Mouse (Mus musculus): ENCODE results near the gene Cir1. TPM values are rescaled to one million over a fixed set of nuclear protein-coding genes. Genes with fewer than 3 reads are reported as not detected.

The Cir1 gene
- polyA plus RNA-seq, 1 experiment from 2014 or later, result 14.7 TPM

- no peak overlapping the region for H3K9ac ChIP-seq (ENCODE audit: low read depth, low read length)
- H3K36me3 ChIP-seq (ENCODE audit: control insufficient read depth, insufficient read depth, low read length), result no peaks in the 10 kb centered on the region
- 3% methylated on average over 14 of the region's 14 CpGs for WGBS
- H3K9me3 ChIP-seq (ENCODE audit: control insufficient read depth, low read length), result no peaks in the 10 kb centered on the region
- ATAC-seq, result no peak
- H3K4me1 ChIP-seq (ENCODE audit: control insufficient read depth, insufficient read depth, low read length), result peaks cover 27% of the 10 kb centered on the region
- no peak overlapping the region for H3K27ac ChIP-seq (ENCODE audit: low read length)
- peaks cover 79% of the 10 kb centered on the region for H3K27me3 ChIP-seq (replicated peaks; ENCODE audit: control insufficient read depth, insufficient read depth, low read length)
- H3K4me2 ChIP-seq (ENCODE audit: low read depth, low read length), result no peak overlapping the region
- H3K4me3 ChIP-seq (ENCODE audit: low read length), result no peak overlapping the region
Observed at GRCm38 (mm10) chr2:73270071-73270592, 42.4 kb downstream of the Cir1 start.

GRCm38 (mm10) chr2:73269666-73270065, 42.8 kb downstream of the Cir1 start:
- Histone ChIP-seq H3K4me1 (ENCODE audit: control insufficient read depth, insufficient read depth, low read length) (peaks cover 27% of the 10 kb centered on the region), H3K36me3 (ENCODE audit: control insufficient read depth, insufficient read depth, low read length) (no peaks in the 10 kb centered on the region), H3K4me2 (ENCODE audit: low read depth, low read length) (no peak overlapping the region), H3K27ac (ENCODE audit: low read length) (no peak overlapping the region), H3K9ac (ENCODE audit: low read depth, low read length) (no peak overlapping the region), H3K4me3 (ENCODE audit: low read length) (no peak overlapping the region), H3K27me3 (replicated peaks; ENCODE audit: control insufficient read depth, insufficient read depth, low read length) (peaks cover 81% of the 10 kb centered on the region), H3K9me3 (ENCODE audit: control insufficient read depth, low read length) (no peaks in the 10 kb centered on the region)
- WGBS, result 2% methylated on average over 16 of the region's 17 CpGs
- no peak for ATAC-seq

- Histone ChIP-seq H3K4me2 (ENCODE audit: low read depth, low read length) (no peak overlapping the region), H3K27ac (ENCODE audit: low read length) (no peak overlapping the region), H3K9ac (ENCODE audit: low read depth, low read length) (no peak overlapping the region), H3K9me3 (ENCODE audit: control insufficient read depth, low read length) (no peaks in the 10 kb centered on the region), H3K27me3 (replicated peaks; ENCODE audit: control insufficient read depth, insufficient read depth, low read length) (peaks cover 80% of the 10 kb centered on the region), H3K4me3 (ENCODE audit: low read length) (no peak overlapping the region), H3K36me3 (ENCODE audit: control insufficient read depth, insufficient read depth, low read length) (no peaks in the 10 kb centered on the region), H3K4me1 (ENCODE audit: control insufficient read depth, insufficient read depth, low read length) (peaks cover 25% of the 10 kb centered on the region)
- 10% methylated on average over 8 of the region's 8 CpGs for WGBS
- ATAC-seq, result no peak
Observed at GRCm38 (mm10) chr2:73268836-73269395, 43.6 kb downstream of the Cir1 start.

GRCm38 (mm10) chr2:73268281-73268680, 44.2 kb downstream of the Cir1 start:
- Histone ChIP-seq H3K9ac (ENCODE audit: low read depth, low read length) (no peak overlapping the region), H3K9me3 (ENCODE audit: control insufficient read depth, low read length) (no peaks in the 10 kb centered on the region), H3K27ac (ENCODE audit: low read length) (no peak overlapping the region), H3K4me1 (ENCODE audit: control insufficient read depth, insufficient read depth, low read length) (peaks cover 26% of the 10 kb centered on the region), H3K4me2 (ENCODE audit: low read depth, low read length) (no peak overlapping the region), H3K27me3 (replicated peaks; ENCODE audit: control insufficient read depth, insufficient read depth, low read length) (peaks cover 80% of the 10 kb centered on the region), H3K36me3 (ENCODE audit: control insufficient read depth, insufficient read depth, low read length) (no peaks in the 10 kb centered on the region), H3K4me3 (ENCODE audit: low read length) (no peak overlapping the region)
- no peak for ATAC-seq
- WGBS, result 3% methylated on average over 12 of the region's 12 CpGs

- ATAC-seq, result no peak
- no peak overlapping the region for H3K4me2 ChIP-seq (ENCODE audit: low read depth, low read length)
- peaks cover 81% of the 10 kb centered on the region for H3K27me3 ChIP-seq (replicated peaks; ENCODE audit: control insufficient read depth, insufficient read depth, low read length)
- H3K9me3 ChIP-seq (ENCODE audit: control insufficient read depth, low read length), result no peaks in the 10 kb centered on the region
- no peak overlapping the region for H3K4me3 ChIP-seq (ENCODE audit: low read length)
- peaks cover 23% of the 10 kb centered on the region for H3K4me1 ChIP-seq (ENCODE audit: control insufficient read depth, insufficient read depth, low read length)
- 4% methylated on average over 4 of the region's 4 CpGs for WGBS
- no peaks in the 10 kb centered on the region for H3K36me3 ChIP-seq (ENCODE audit: control insufficient read depth, insufficient read depth, low read length)
- no peak overlapping the region for H3K27ac ChIP-seq (ENCODE audit: low read length)
- H3K9ac ChIP-seq (ENCODE audit: low read depth, low read length), result no peak overlapping the region
Observed at GRCm38 (mm10) chr2:73267818-73268217, 44.7 kb downstream of the Cir1 start.

- Histone ChIP-seq H3K27me3 (replicated peaks; ENCODE audit: control insufficient read depth, insufficient read depth, low read length) (peaks cover 79% of the 10 kb centered on the region), H3K27ac (ENCODE audit: low read length) (no peak overlapping the region), H3K9ac (ENCODE audit: low read depth, low read length) (no peak overlapping the region), H3K4me2 (ENCODE audit: low read depth, low read length) (no peak overlapping the region), H3K36me3 (ENCODE audit: control insufficient read depth, insufficient read depth, low read length) (no peaks in the 10 kb centered on the region), H3K9me3 (ENCODE audit: control insufficient read depth, low read length) (no peaks in the 10 kb centered on the region), H3K4me3 (ENCODE audit: low read length) (no peak overlapping the region), H3K4me1 (ENCODE audit: control insufficient read depth, insufficient read depth, low read length) (peaks cover 17% of the 10 kb centered on the region; the same call in 1 of the 2 replicates)
- WGBS, result 9% methylated on average over 3 of the region's 3 CpGs
- ATAC-seq, result no peak
Observed at GRCm38 (mm10) chr2:73267231-73267630, 45.3 kb downstream of the Cir1 start.

GRCm38 (mm10) chr2:73266623-73267022, 45.9 kb downstream of the Cir1 start:
- peaks cover 74% of the 10 kb centered on the region for H3K27me3 ChIP-seq (replicated peaks; ENCODE audit: control insufficient read depth, insufficient read depth, low read length)
- H3K4me3 ChIP-seq (ENCODE audit: low read length), result no peak overlapping the region

GRCm38 (mm10) chr2:73266011-73266410, 46.5 kb downstream of the Cir1 start:
- Histone ChIP-seq H3K27me3 (replicated peaks; ENCODE audit: control insufficient read depth, insufficient read depth, low read length) (peaks cover 68% of the 10 kb centered on the region), H3K27ac (ENCODE audit: low read length) (no peak overlapping the region)

More at GRCm38 (mm10) chr2:73266623-73267022, 45.9 kb downstream of the Cir1 start:
- no peak for ATAC-seq
- no peaks in the 10 kb centered on the region for H3K36me3 ChIP-seq (ENCODE audit: control insufficient read depth, insufficient read depth, low read length)
- H3K9me3 ChIP-seq (ENCODE audit: control insufficient read depth, low read length), result no peaks in the 10 kb centered on the region
- peaks cover 15% of the 10 kb centered on the region; the same call in 1 of the 2 replicates for H3K4me1 ChIP-seq (ENCODE audit: control insufficient read depth, insufficient read depth, low read length)
- no peak overlapping the region for H3K4me2 ChIP-seq (ENCODE audit: low read depth, low read length)
- WGBS, result 41% methylated on average over 1 of the region's 1 CpGs
- H3K9ac ChIP-seq (ENCODE audit: low read depth, low read length), result no peak overlapping the region
- H3K27ac ChIP-seq (ENCODE audit: low read length), result no peak overlapping the region

GRCm38 (mm10) chr2:73264611-73265195, 47.8 kb downstream of the Cir1 start:
- no peak overlapping the region for H3K27ac ChIP-seq (ENCODE audit: low read length)
- H3K4me2 ChIP-seq (ENCODE audit: low read depth, low read length), result peak overlapping the region; percentile 79; the same call in 1 of the 2 replicates
- H3K4me3 ChIP-seq (ENCODE audit: low read length), result peak overlapping the region; percentile 49; the same call in 1 of the 2 replicates
- WGBS, result 9% methylated on average over 11 of the region's 11 CpGs
- H3K36me3 ChIP-seq (ENCODE audit: control insufficient read depth, insufficient read depth, low read length), result no peaks in the 10 kb centered on the region
- peaks cover 12% of the 10 kb centered on the region; the same call in 1 of the 2 replicates for H3K4me1 ChIP-seq (ENCODE audit: control insufficient read depth, insufficient read depth, low read length)
- peaks cover 55% of the 10 kb centered on the region for H3K27me3 ChIP-seq (replicated peaks; ENCODE audit: control insufficient read depth, insufficient read depth, low read length)
- no peak overlapping the region for H3K9ac ChIP-seq (ENCODE audit: low read depth, low read length)
- H3K9me3 ChIP-seq (ENCODE audit: control insufficient read depth, low read length), result no peaks in the 10 kb centered on the region
- no peak for ATAC-seq

More at GRCm38 (mm10) chr2:73266011-73266410, 46.5 kb downstream of the Cir1 start:
- H3K9ac ChIP-seq (ENCODE audit: low read depth, low read length), result no peak overlapping the region
- H3K4me1 ChIP-seq (ENCODE audit: control insufficient read depth, insufficient read depth, low read length), result peaks cover 14% of the 10 kb centered on the region; the same call in 1 of the 2 replicates
- H3K9me3 ChIP-seq (ENCODE audit: control insufficient read depth, low read length), result no peaks in the 10 kb centered on the region
- no peak overlapping the region for H3K4me3 ChIP-seq (ENCODE audit: low read length)
- H3K36me3 ChIP-seq (ENCODE audit: control insufficient read depth, insufficient read depth, low read length), result no peaks in the 10 kb centered on the region
- ATAC-seq, result no peak
- no peak overlapping the region for H3K4me2 ChIP-seq (ENCODE audit: low read depth, low read length)
- WGBS, result 8% methylated on average over 5 of the region's 5 CpGs
